Mouse (Mus musculus) embryonic facial prominence, embryonic 14.5 days (tissue): ENCODE results near the gene Mum1l1. TPM values are rescaled to one million over a fixed set of nuclear protein-coding genes. Genes with fewer than 3 reads are reported as not detected.

ENCODE experiments used
- polyA plus RNA-seq: library from polyadenylated mRNA; unstranded; fragments of >200 nt; fragmentation: Nextera tagmentation; extraction: Ambion mirVana; gene quantifications from 2 replicates; pipeline ENCODE4 v1.2.1, GENCODE M21; 2014

The Mum1l1 gene
- polyA plus RNA-seq, 1 experiment from 2014 or later, result 35.3 TPM

Other genes with a start within 250 kb of the Mum1l1 start
- gene Serpina7, start 124.8 kb upstream of the Mum1l1 start, polyA plus RNA-seq, result not detected in 2 replicates
- not detected in 2 replicates for gene 4930513O06Rik, start 123.8 kb upstream of the Mum1l1 start, polyA plus RNA-seq
- gene 4933428M09Rik, start 30.8 kb upstream of the Mum1l1 start, polyA plus RNA-seq, result not detected in 2 replicates
- gene Trap1a, start 123.6 kb downstream of the Mum1l1 start, polyA plus RNA-seq, result not detected in 2 replicates